Mouse (Mus musculus) neural tube, embryonic 11.5 days (tissue): ENCODE data around the gene Olfr1277. TPM values are rescaled to one million over a fixed set of nuclear protein-coding genes. Genes with fewer than 3 reads are reported as not detected.

ENCODE experiments used
- polyA plus RNA-seq: library from polyadenylated mRNA; unstranded; fragments of >200 nt; fragmentation: Nextera tagmentation; extraction: Ambion mirVana; gene quantifications from 2 replicates; pipeline ENCODE4 v1.2.1, GENCODE M21; 2014

Gene Olfr1277
- polyA plus RNA-seq, 1 experiment from 2014 or later: not detected

Other genes with a start within 250 kb of the Olfr1277 start
- not detected in 2 replicates for gene Gm13941, start 168.1 kb downstream of the Olfr1277 start, polyA plus RNA-seq
- gene Gm15130, start 121.2 kb downstream of the Olfr1277 start, polyA plus RNA-seq: not detected in 2 replicates
- gene 4930430A15Rik, start 44.5 kb downstream of the Olfr1277 start, polyA plus RNA-seq: not detected in 2 replicates
- gene Olfr1275, start 38.8 kb downstream of the Olfr1277 start, polyA plus RNA-seq: not detected in 2 replicates
- not detected in 2 replicates for gene Olfr1276, start 19.6 kb downstream of the Olfr1277 start, polyA plus RNA-seq
- not detected in 2 replicates for gene Olfr1278, start 16.0 kb upstream of the Olfr1277 start, polyA plus RNA-seq
- not detected in 2 replicates for gene Olfr1279, start 26.5 kb upstream of the Olfr1277 start, polyA plus RNA-seq
- gene Olfr1280, start 39.9 kb upstream of the Olfr1277 start, polyA plus RNA-seq: not detected in 2 replicates
- not detected in 2 replicates for gene Olfr1281, start 52.4 kb upstream of the Olfr1277 start, polyA plus RNA-seq
- not detected in 2 replicates for gene Olfr1282, start 62.0 kb upstream of the Olfr1277 start, polyA plus RNA-seq
- not detected in 2 replicates for gene Olfr1283, start 92.7 kb upstream of the Olfr1277 start, polyA plus RNA-seq
- not detected in 2 replicates for gene Olfr1284, start 101.4 kb upstream of the Olfr1277 start, polyA plus RNA-seq
- gene Olfr1286, start 149.0 kb upstream of the Olfr1277 start, polyA plus RNA-seq: not detected in 2 replicates
- not detected in 2 replicates for gene Olfr1287, start 175.0 kb upstream of the Olfr1277 start, polyA plus RNA-seq
- gene Olfr1288, start 200.0 kb upstream of the Olfr1277 start, polyA plus RNA-seq: not detected in 2 replicates
- not detected in 2 replicates for gene Olfr1289, start 206.7 kb upstream of the Olfr1277 start, polyA plus RNA-seq
- not detected in 2 replicates for gene Olfr1290, start 219.7 kb upstream of the Olfr1277 start, polyA plus RNA-seq
- gene Olfr1291-ps1, start 223.1 kb upstream of the Olfr1277 start, polyA plus RNA-seq: not detected in 2 replicates